In the genomic region with DNA sequence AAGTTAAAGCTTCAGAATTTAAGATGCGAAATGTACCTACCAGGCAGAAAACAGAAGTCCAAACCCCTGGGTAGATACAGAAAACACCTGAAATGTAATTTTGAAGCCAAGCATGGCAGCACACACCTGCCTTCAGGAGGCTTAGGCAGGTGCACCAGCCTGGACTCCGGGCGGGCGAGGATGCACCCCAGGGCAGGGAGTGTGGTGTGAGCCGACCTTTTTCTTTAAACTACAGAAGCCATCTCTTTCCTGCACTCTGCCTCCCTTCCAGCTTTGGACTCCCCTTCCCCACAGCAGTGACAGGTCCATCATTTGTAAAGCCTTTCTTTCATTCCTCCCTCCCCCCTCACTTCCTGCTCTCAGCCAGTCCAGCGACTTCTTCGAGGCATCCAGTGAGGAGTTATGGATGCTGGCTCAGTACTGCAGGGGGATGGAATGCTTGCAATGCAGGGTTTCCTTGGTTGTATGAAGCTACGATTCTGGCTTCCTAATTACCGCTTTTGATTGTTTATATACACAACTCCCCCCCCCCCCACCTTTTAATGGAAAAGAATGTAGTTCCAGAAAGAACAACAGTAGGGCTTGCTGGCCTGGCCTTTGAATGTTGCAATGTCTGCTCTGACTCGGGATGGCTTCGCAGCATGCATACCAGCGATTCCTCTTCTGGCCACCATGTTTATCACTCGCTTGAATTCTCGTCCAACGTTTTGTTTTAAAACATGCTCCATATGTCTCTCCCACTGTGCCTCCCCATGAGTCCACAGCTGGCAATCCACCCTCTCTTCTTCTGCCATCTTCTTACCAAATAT, we compare ENCODE assay signal across 8 mouse cellular contexts. TPM values are rescaled to one million over a fixed set of nuclear protein-coding genes. Genes with fewer than 3 reads are reported as not detected.
DNase-seq lines count a peak whose midpoint lies in the region; ATAC-seq and TF ChIP-seq lines count a peak whose summit lies in the region.

No protein-coding gene starts in this region.

- no peak for TF ChIP-seq CTCF in C2C12 (IDR thresholded peaks at IDR 0.05; ENCODE audit: control insufficient read depth, insufficient read depth, insufficient read length)

- no peak overlapping the region for H3K4me3 ChIP-seq in heart, embryonic 16.5 days (ENCODE audit: low read length)
- no peak overlapping the region for H3K4me3 ChIP-seq in C2C12 (ENCODE audit: insufficient read depth, poor library complexity, severe bottlenecking)
- no peak overlapping the region for H3K4me3 ChIP-seq in limb, embryonic 14.5 days (replicated peaks; ENCODE audit: low read length)

- peak overlapping the region; percentile 25 for H3ac ChIP-seq in C2C12 (ENCODE audit: control insufficient read depth, insufficient read length, low read depth)

- H3K27me3 ChIP-seq in heart, embryonic 16.5 days (ENCODE audit: control insufficient read depth, insufficient read depth, low read length), result no peaks in the 10 kb centered on the region
- H3K27me3 ChIP-seq in C2C12 (ENCODE audit: control insufficient read depth, insufficient read depth, insufficient read length), result no peaks in the 10 kb centered on the region
- no peaks in the 10 kb centered on the region for H3K27me3 ChIP-seq in limb, embryonic 14.5 days (ENCODE audit: control insufficient read depth, insufficient read depth, low read length)

- no peak for DNase-seq in heart, adult 18-20 months
- peak; percentile 80 for DNase-seq in embryo, embryonic 10.5 days (ENCODE audit: low spot score)
- peak; percentile 47 for DNase-seq in limb, embryonic 14.5 days (ENCODE audit: low spot score)
- no peak for DNase-seq in urinary bladder, postnatal 10 days (ENCODE audit: low spot score)
- DNase-seq in cerebellum, adult 9-11 months, result no peak
- no peak for DNase-seq in thymus, adult 18-20 months

- H3K79me2 ChIP-seq in C2C12 (ENCODE audit: control insufficient read depth, insufficient read depth), result no peaks in the 10 kb centered on the region

- no peaks in the 10 kb centered on the region for H3K9me3 ChIP-seq in heart, embryonic 16.5 days (replicated peaks; ENCODE audit: control insufficient read depth, low read length)
- no peaks in the 10 kb centered on the region for H3K9me3 ChIP-seq in limb, embryonic 14.5 days (ENCODE audit: control insufficient read depth, low read length)

- H3K27ac ChIP-seq in heart, embryonic 16.5 days (ENCODE audit: low read length), result peak overlapping the region; percentile 33
- H3K27ac ChIP-seq in limb, embryonic 14.5 days (replicated peaks; ENCODE audit: low read depth, low read length), result peak overlapping the region; percentile 90

- peaks cover 8% of the 10 kb centered on the region; the same call in 1 of the 2 replicates for H3K36me3 ChIP-seq in heart, embryonic 16.5 days (ENCODE audit: control insufficient read depth, insufficient read depth)
- peaks cover 1% of the 10 kb centered on the region for H3K36me3 ChIP-seq in C2C12 (ENCODE audit: control insufficient read depth, insufficient read depth)
- H3K36me3 ChIP-seq in limb, embryonic 14.5 days (ENCODE audit: control insufficient read depth, insufficient read depth, low read length), result no peaks in the 10 kb centered on the region; the same call in 1 of the 2 replicates

- WGBS in heart, embryonic 16.5 days, result 37% methylated on average over 15 of the region's 15 CpGs
- WGBS in limb, embryonic 14.5 days, result 22% methylated on average over 15 of the region's 15 CpGs

- H3K4me2 ChIP-seq in heart, embryonic 16.5 days (ENCODE audit: low read depth, low read length), result no peak overlapping the region
- 0 out of 2 replicates have a peak overlapping the region, but pooled peaks have one; percentile 4 for H3K4me2 ChIP-seq in limb, embryonic 14.5 days (replicated peaks; ENCODE audit: low read depth, low read length, severe bottlenecking)

- peaks cover 14% of the 10 kb centered on the region for H3K4me1 ChIP-seq in heart, embryonic 16.5 days (ENCODE audit: control insufficient read depth, insufficient read depth, low read length)
- H3K4me1 ChIP-seq in limb, embryonic 14.5 days (ENCODE audit: control insufficient read depth, insufficient read depth, low read length), result peaks cover 20% of the 10 kb centered on the region

- no peak overlapping the region for H3K9ac ChIP-seq in heart, embryonic 16.5 days (ENCODE audit: low read length)
- no peak overlapping the region for H3K9ac ChIP-seq in limb, embryonic 14.5 days (ENCODE audit: low read depth, low read length, severe bottlenecking)

- no peak for TF ChIP-seq POLR2A in limb, embryonic 14.5 days (IDR thresholded peaks at IDR 0.05; ENCODE audit: borderline replicate concordance, extremely low read depth, insufficient read depth, insufficient read length)

- peak; percentile 38; the same call in 1 of the 2 replicates for ATAC-seq in heart, embryonic 16.5 days (replicated peaks; ENCODE audit: extremely low read depth, insufficient read depth, low FRiP score)
- peak; percentile 35 for ATAC-seq in limb, embryonic 14.5 days (ENCODE audit: low FRiP score, low read depth)

- no peaks in the 10 kb centered on the region for H3K79me3 ChIP-seq in C2C12 (ENCODE audit: low read depth)

TF ChIP-seq in C2C12, 6 proteins besides CTCF, POLR2A, EP300 and RAD21:
- TF ChIP-seq MAX (IDR thresholded peaks at IDR 0.05), result no peak
- TF ChIP-seq MYOD1 (IDR thresholded peaks at IDR 0.05; ENCODE audit: control insufficient read depth, insufficient read length, low read depth), result no peak
- no peak for TF ChIP-seq FOSL1 (IDR thresholded peaks at IDR 0.05; ENCODE audit: insufficient read depth, low read length, poor library complexity, severe bottlenecking)
- peak; percentile 31 for TF ChIP-seq CEBPB (IDR thresholded peaks at IDR 0.05; ENCODE audit: low read depth)
- no peak for TF ChIP-seq MYOG (IDR thresholded peaks at IDR 0.05; ENCODE audit: control insufficient read depth, extremely low read depth, insufficient read length)
- TF ChIP-seq USF1 (IDR thresholded peaks at IDR 0.05; ENCODE audit: low read depth), result no peak

RNA-seq across cellular contexts. Expression of a gene that starts 26.5 kb away (rescaled TPM):
- polyA plus RNA-seq in heart, embryonic 16.5 days (2015; fragmentation: Nextera tagmentation; extraction: Ambion mirVana), result 13.6 and 14.3 TPM in 2 replicates
- 1 to 10 TPM; 5.3 TPM for total RNA-seq in heart, adult 18-20 months (2021)
- 6.1 TPM for polyA plus RNA-seq in C2C12 (2012; fragmentation: generic; extraction: Trizol)
- polyA plus RNA-seq in limb, embryonic 14.5 days (2012; rRNA removed), result 7.1 and 7.6 TPM in 2 replicates
- 10.1 and 10.5 TPM in 2 replicates for polyA plus RNA-seq in limb, embryonic 14.5 days (2014; fragmentation: Nextera tagmentation; extraction: Ambion mirVana)

RNA-seq across cellular contexts. Expression of a gene that starts 26.6 kb away (rescaled TPM):
- polyA plus RNA-seq in heart, embryonic 16.5 days (2015; fragmentation: Nextera tagmentation; extraction: Ambion mirVana), result 39.8 and 40.8 TPM in 2 replicates
- 10 to 100 TPM; 20.0 to 22.1 TPM for total RNA-seq in heart, adult 18-20 months (2021)
- polyA plus RNA-seq in C2C12 (2012; fragmentation: generic; extraction: Trizol), result 9.8 TPM
- polyA plus RNA-seq in limb, embryonic 14.5 days (2012; rRNA removed), result 26.6 and 33.5 TPM in 2 replicates
- polyA plus RNA-seq in limb, embryonic 14.5 days (2014; fragmentation: Nextera tagmentation; extraction: Ambion mirVana), result 59.4 and 73.1 TPM in 2 replicates

Comparison
In these comparisons a context has a peak if more than half of its experiments do, and no peak if none do; other contexts are left out.
1. DNase-seq: peak in embryo, embryonic 10.5 days (single experiment) and limb, embryonic 14.5 days (single experiment); none in heart, adult 18-20 months (0 of 2), urinary bladder, postnatal 10 days (single experiment), cerebellum, adult 9-11 months (single experiment) and thymus, adult 18-20 months (0 of 2).